Mouse (Mus musculus): Measurements from ENCODE around the gene Nckap5.

Gene Nckap5

DNA sequence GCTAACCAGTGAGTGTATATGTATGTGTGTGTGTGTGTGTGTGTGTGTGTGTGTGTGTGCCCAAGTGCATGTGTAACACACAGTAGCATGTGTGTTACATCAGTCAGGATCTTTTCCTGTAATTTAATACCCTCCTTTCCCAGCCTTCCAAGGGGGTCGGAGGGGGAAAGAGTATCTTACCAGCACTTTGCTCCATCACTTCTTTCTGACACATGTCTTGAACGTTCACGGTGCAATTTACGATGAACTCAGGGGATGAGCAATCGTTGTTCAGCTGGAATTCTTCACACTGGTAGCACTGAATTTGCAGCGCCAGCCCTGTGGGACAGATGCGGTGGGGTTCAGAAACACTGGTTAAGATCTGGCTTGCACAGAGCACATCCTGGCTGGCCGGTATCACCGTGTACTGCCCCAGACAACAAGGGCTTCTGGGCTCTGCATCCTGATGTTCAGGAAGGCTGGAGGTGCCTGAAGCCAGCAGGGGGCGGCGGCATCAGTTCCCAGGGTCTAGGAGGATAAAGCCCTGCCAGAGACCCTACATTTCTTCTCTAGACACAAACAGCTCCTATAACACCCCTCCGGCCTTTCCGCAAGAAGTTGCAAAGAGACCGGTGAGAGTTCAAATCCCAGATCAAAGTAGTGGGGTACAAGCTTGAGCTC is 920.3 kb downstream of the Nckap5 start:
- DNase-seq (ENCODE audit: low spot score in 2 of 2): no peak

DNA sequence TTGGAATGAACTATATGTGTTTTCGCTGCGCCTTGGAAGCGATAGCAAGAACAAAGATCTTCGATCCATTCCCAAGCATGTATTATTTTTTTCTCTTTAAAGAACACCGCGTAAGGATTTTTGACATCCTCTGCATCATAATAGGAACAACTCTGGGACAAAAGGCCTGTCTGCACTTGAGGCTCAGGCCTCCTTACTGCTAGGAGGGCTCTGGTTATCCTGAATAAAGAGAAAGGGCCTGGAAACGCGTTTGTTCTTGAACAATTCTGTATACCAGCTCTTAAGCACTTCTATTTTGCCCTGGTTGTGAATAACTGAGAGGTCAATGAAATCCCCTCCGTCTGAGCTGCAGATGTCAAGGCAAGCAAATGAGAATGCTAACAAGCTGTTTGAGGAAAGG is 937.4 kb downstream of the Nckap5 start:
- DNase-seq (ENCODE audit: low spot score in 2 of 2): no peak

DNA sequence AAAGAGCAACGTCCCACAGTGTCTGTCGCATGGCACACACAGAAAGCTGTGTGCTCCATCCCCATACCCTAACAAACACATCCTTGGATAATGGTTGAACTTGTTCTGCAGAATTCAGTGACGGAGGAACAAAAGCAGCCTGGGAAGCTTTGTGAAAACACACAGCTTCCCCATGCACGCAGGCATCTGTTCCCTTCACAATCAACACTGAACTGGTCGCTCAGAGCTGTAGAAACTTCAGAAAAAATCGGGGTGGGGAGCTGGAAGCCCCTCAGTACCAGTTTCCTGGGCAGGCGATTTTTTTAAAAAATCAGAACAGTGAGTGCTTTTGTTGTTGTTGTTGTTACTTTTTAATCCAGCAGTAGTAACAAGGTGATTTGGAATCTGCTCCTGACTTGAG is 960.5 kb downstream of the Nckap5 start:
- DNase-seq (ENCODE audit: low spot score in 2 of 2): no peak

Measured in natural killer cell, adult 2 months (primary cell).